Mouse (Mus musculus): ENCODE results near the gene Nup62. TPM values are rescaled to one million over a fixed set of nuclear protein-coding genes. Genes with fewer than 3 reads are reported as not detected.

Gene Nup62
- polyA plus RNA-seq, 1 experiment from 2014 or later, result 84.0 TPM

DNA sequence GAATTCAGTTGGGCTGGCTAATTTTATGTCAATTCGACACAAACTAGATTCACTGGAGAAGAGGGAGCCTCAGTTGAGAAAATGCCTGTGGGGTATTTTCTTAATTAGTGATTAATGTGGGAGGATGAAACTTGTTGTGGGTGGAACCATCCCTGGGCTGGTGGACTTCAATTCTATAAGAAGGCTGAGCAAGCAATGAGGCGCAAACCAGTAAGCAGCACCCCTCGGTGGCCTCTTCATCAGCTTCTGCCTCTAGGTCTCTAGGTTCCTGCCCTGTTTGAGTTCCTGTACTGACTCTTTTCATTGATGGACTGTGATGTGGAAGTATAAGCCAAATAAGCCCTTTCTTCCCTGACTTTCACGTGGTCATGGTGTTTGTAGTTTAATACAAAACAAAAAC, 5.5 kb upstream of the Nup62 start:
- Histone ChIP-seq H3K27me3 (no peaks in the 10 kb centered on the region), H3K9me3 (replicated peaks) (no peaks in the 10 kb centered on the region), H3K27ac (replicated peaks) (no peak overlapping the region), H3K4me3 (replicated peaks) (no peak overlapping the region), H3K4me1 (peaks cover 9% of the 10 kb centered on the region; the same call in 1 of the 2 replicates), H3K36me3 (peaks cover 27% of the 10 kb centered on the region), H3K9ac (no peak overlapping the region), H3K4me2 (replicated peaks) (no peak overlapping the region)
- ATAC-seq (ENCODE audit: insufficient number of reproducible peaks, low FRiP score, low TSS enrichment, low read depth), result no peak
- 74% methylated on average over 4 of the region's 4 CpGs for WGBS

DNA sequence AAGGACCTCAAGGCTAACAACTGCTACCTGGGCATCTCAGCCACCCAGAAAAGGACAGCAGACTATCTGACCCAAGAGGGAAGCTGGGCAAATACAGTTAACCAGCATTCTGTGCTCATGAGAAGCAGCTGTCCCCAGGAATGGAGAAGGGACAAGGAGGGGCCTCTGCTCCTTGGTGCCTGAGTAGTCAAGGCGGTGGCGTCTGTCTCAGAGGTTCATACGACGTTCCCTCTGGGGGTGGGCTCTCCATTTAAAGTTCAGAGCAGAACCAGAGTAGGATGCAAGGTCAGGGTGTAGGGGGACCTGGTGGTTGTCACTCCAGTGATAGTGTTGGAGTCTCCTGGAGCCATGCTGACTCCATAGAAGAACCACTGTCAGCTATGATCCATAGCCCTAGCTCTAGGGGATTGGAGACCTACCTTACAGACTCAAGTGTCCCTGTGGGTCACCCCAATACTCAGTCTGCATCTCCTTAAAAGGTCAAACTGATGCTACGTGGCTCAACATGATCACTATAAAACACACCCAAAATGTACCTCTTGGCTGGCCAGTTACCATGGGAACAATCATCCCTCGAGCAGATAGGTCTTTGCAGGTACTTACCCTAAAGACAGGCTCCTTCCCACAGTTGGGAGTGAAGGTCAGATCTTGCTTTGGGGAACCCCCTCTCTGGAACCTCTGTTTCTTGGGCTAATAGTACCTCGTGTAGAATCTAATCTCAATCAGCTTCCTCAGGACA, 4.9 kb upstream of the Nup62 start:
- Histone ChIP-seq H3K4me3 (replicated peaks) (no peak overlapping the region), H3K9me3 (replicated peaks) (no peaks in the 10 kb centered on the region), H3K9ac (no peak overlapping the region), H3K27ac (replicated peaks) (no peak overlapping the region), H3K27me3 (no peaks in the 10 kb centered on the region), H3K36me3 (peaks cover 27% of the 10 kb centered on the region), H3K4me2 (replicated peaks) (no peak overlapping the region), H3K4me1 (peaks cover 10% of the 10 kb centered on the region; the same call in 1 of the 2 replicates)
- WGBS, result 84% methylated on average over 7 of the region's 7 CpGs
- ATAC-seq (ENCODE audit: insufficient number of reproducible peaks, low FRiP score, low TSS enrichment, low read depth), result no peak

DNA sequence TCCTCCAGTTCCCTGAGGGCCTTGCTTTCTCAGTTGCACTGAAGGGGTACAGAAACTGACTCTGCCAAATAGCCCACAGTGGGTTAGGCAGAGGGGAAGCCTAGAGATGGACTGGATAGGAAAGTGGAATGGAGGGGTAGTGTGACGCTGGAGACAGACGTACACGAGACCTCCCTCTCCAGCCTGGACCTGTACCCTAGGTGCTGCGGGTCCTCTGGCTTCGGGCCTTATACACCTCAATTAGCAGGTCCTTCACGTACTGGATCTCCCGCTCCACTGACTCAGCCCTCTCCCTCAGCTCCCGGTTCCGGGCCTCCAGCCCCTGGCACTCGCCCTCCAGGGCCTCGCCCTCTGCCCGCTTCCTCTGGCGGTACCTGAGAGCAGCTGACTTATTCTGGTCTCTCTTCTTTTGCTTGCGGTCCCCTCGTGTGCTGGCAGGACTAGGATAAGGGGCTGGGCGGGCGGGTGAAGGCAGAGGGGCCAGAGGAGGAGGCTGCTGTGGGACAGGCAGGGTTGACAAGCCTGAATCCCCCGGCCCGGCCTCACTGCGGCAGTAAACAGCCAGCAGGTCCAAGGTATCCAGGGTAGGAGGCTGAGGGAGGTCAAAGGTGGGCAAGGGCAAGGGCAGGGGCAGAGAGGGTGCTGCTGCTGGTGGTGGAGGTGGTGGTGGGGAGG, 3.1 kb upstream of the Nup62 start:
- Histone ChIP-seq H3K9ac (no peak overlapping the region), H3K27me3 (no peaks in the 10 kb centered on the region), H3K9me3 (replicated peaks) (no peaks in the 10 kb centered on the region), H3K4me2 (replicated peaks) (no peak overlapping the region), H3K27ac (replicated peaks) (no peak overlapping the region), H3K4me1 (peaks cover 17% of the 10 kb centered on the region), H3K4me3 (replicated peaks) (no peak overlapping the region), H3K36me3 (peaks cover 27% of the 10 kb centered on the region)
- no peak for ATAC-seq (ENCODE audit: insufficient number of reproducible peaks, low FRiP score, low TSS enrichment, low read depth)
- WGBS, result 91% methylated on average over 18 of the region's 20 CpGs

DNA sequence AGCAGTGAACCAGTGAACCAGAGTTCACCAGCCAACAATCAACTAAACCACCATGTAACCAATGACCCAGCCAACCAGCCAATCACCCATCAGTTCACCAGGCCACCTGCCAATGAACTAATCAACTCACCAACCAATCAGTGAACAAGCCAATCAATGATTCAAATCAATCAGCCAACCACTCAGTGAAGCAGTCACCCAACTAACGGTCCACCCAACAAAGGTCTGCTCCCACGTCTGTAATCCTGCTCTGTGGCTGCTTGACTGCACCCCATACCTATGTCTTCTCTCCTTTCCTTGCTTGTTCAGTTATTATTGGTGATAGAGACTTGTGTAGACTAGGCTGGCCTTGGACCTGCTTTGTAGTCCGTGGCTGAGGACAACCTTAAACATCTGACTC, 1.9 kb upstream of the Nup62 start:
- Histone ChIP-seq H3K4me1 (peaks cover 29% of the 10 kb centered on the region), H3K4me2 (replicated peaks) (no peak overlapping the region), H3K9ac (no peak overlapping the region), H3K36me3 (peaks cover 27% of the 10 kb centered on the region), H3K4me3 (replicated peaks) (no peak overlapping the region), H3K27me3 (no peaks in the 10 kb centered on the region), H3K9me3 (replicated peaks) (no peaks in the 10 kb centered on the region), H3K27ac (replicated peaks) (no peak overlapping the region)
- no peak for ATAC-seq (ENCODE audit: insufficient number of reproducible peaks, low FRiP score, low TSS enrichment, low read depth)
- 91% methylated on average over 3 of the region's 3 CpGs for WGBS

DNA sequence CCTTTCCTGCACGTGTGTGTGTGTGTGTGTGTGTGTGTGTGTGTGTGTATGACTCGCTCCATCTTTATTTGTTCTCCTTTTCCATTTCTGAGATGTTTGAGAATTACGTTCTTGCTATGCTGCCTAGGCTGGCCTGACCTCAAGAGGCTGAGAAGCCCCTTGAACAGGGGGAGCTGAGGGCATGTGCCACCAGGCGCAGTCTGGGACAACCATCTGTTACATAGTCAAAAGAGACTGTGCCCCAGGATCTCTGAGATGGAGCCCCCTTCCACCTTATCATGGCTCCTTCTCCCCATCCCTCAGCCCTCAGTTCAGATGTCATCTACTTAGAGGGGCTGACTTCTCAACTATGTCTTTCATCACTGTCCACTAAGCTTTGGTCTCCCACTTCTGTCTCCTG, 1.5 kb upstream of the Nup62 start:
- peaks cover 34% of the 10 kb centered on the region for H3K4me1 ChIP-seq
- peaks cover 27% of the 10 kb centered on the region for H3K36me3 ChIP-seq
- no peak for ATAC-seq (ENCODE audit: insufficient number of reproducible peaks, low FRiP score, low TSS enrichment, low read depth)
- no peak overlapping the region for H3K4me3 ChIP-seq (replicated peaks)
- peak overlapping the region; percentile 71; the same call in 1 of the 2 replicates for H3K4me2 ChIP-seq (replicated peaks)
- H3K9me3 ChIP-seq (replicated peaks), result no peaks in the 10 kb centered on the region
- no peaks in the 10 kb centered on the region for H3K27me3 ChIP-seq
- no peak overlapping the region for H3K27ac ChIP-seq (replicated peaks)
- no peak overlapping the region for H3K9ac ChIP-seq
- WGBS, result 93% methylated on average over 4 of the region's 4 CpGs

DNA sequence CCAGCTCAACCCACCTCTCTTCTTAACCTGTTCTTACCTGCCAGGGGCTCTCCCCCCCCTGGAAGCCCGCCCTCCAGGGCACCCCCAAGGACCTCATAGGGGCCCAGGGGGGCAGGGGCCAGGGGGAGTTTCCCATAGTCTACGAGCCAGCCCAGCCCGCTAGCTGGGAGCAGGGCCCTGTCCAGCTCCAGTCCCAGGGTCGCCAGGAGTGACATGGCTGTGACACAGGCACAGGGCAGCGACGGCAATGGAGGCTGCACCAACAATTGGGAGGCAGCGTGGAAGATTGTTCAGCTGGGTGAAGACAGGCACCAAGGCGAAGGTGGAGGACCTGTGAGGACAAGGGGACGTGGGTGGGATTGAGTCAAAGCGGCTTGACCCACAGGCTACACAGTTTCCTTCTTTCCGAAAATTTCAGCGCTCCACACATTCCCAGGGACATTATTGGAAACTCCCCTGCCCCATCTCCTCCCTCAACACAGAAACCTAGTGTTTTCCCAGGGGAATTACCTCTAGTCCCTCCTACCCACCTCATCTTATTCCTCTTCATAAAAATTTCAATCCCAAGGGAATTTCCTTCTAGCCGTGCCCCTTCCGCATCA, 835 bp upstream of the Nup62 start:
- no peak for ATAC-seq (ENCODE audit: insufficient number of reproducible peaks, low FRiP score, low TSS enrichment, low read depth)

DNA sequence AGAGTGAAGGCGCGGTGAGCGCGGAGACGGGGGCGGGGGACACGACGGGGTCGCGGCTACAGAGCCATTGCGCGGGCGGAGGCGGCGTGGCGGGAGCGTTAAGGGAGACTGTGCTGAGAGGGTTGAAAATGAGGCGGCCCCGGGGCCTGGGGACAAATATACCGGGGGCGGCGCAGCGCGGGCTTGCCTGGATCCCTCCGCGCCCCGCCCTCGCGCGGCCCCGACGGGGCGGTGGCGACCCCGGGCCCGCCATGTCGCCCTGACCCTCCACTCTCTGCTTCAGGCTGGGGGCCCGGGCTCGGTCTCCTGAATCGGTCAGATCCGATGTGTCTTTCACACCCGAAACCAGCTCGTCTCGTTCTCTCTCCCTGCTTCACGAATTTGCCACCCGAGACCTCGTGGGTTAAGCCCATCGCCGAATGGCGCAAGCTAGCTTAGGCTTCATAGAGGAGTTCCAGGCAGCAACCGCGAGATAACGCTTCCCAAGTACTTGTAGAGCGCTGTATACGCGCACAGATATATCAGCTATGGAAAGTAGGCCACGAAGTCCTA, 658 bp downstream of the Nup62 start, which contains the start of gene Atf5:
TSS of gene Atf5 (minus strand) at position 189 of the 552 bp plus-strand sequence.
- Histone ChIP-seq H3K4me1 (peaks cover 47% of the 10 kb centered on the region), H3K4me2 (replicated peaks) (peak within 1 kb of the TSS; percentile 71), H3K27me3 (no peaks in the 10 kb centered on the region), H3K9ac (peak within 1 kb of the TSS; percentile 86), H3K36me3 (peaks cover 18% of the 10 kb centered on the region), H3K4me3 (replicated peaks) (peak within 1 kb of the TSS; percentile 87), H3K27ac (replicated peaks) (peak within 1 kb of the TSS; percentile 99), H3K9me3 (replicated peaks) (no peaks in the 10 kb centered on the region)
- ATAC-seq (ENCODE audit: insufficient number of reproducible peaks, low FRiP score, low TSS enrichment, low read depth), result peak; percentile 55
- under 1% methylated on average over 57 of the region's 57 CpGs for WGBS

More for the DNA sequence above, 835 bp upstream of the Nup62 start:
- H3K4me1 ChIP-seq, result peaks cover 40% of the 10 kb centered on the region
- peak overlapping the region; percentile 71 for H3K4me2 ChIP-seq (replicated peaks)
- no peaks in the 10 kb centered on the region for H3K9me3 ChIP-seq (replicated peaks)
- peak overlapping the region; percentile 23 for H3K9ac ChIP-seq
- H3K36me3 ChIP-seq, result peaks cover 27% of the 10 kb centered on the region
- peak overlapping the region; percentile 87 for H3K4me3 ChIP-seq (replicated peaks)
- H3K27me3 ChIP-seq, result no peaks in the 10 kb centered on the region
- 30% methylated on average over 14 of the region's 14 CpGs for WGBS
- H3K27ac ChIP-seq (replicated peaks), result peak overlapping the region; percentile 99

DNA sequence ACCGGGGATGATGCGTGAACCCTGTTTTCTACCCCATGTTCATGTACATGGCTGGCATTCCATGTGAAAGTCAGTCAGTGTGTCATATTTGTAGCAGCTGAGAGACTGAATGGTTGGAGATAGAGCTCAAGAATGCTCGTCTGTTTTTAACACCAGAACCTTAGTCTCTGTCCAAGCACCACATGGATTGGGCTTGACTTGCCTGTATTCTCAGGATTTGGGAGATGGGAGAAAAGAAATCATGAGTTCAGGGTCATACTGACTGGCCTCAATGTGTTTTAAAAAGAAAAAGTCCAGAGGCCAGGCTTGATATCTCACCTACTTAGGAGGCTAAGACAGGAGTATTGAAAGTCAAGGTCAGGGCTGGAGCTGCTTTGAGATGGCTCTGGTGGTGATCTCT, 1.6 kb downstream of the Nup62 start:
- Histone ChIP-seq H3K27ac (replicated peaks) (peak overlapping the region; percentile 99; the same call in 1 of the 2 replicates), H3K36me3 (peaks cover 10% of the 10 kb centered on the region; the same call in 1 of the 2 replicates), H3K9ac (peak overlapping the region; percentile 86), H3K9me3 (replicated peaks) (no peaks in the 10 kb centered on the region), H3K27me3 (no peaks in the 10 kb centered on the region), H3K4me1 (peaks cover 47% of the 10 kb centered on the region), H3K4me2 (replicated peaks) (peak overlapping the region; percentile 71), H3K4me3 (replicated peaks) (peak overlapping the region; percentile 87)
- ATAC-seq (ENCODE audit: insufficient number of reproducible peaks, low FRiP score, low TSS enrichment, low read depth), result no peak
- WGBS, result 16% methylated on average over 3 of the region's 3 CpGs

DNA sequence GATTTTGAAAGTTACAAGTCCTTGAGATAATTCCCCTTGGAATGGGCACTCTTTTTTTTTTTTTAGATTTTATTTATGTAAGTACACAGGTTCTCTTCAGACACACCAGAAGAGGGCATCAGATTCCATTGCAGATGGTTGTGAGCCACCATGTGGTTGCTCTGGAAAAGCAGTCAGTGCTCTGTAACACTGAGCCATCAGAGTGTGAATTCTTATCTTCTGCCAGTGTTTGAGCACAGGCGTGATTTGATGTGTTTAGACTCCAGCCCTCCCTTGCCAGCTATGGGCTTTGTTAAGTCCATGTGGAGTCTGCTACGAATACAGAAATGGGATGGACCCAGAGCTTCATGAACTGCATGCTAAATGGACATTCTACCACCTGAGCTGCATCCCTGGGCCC, 2.3 kb downstream of the Nup62 start:
- no peaks in the 10 kb centered on the region for H3K27me3 ChIP-seq
- WGBS, result 45% methylated on average over 2 of the region's 2 CpGs
- H3K9me3 ChIP-seq (replicated peaks), result no peaks in the 10 kb centered on the region
- no peak for ATAC-seq (ENCODE audit: insufficient number of reproducible peaks, low FRiP score, low TSS enrichment, low read depth)
- H3K4me3 ChIP-seq (replicated peaks), result peak overlapping the region; percentile 87
- peak overlapping the region; percentile 71 for H3K4me2 ChIP-seq (replicated peaks)
- H3K4me1 ChIP-seq, result peaks cover 52% of the 10 kb centered on the region
- peaks cover 10% of the 10 kb centered on the region; the same call in 1 of the 2 replicates for H3K36me3 ChIP-seq
- no peak overlapping the region for H3K9ac ChIP-seq
- no peak overlapping the region for H3K27ac ChIP-seq (replicated peaks)

DNA sequence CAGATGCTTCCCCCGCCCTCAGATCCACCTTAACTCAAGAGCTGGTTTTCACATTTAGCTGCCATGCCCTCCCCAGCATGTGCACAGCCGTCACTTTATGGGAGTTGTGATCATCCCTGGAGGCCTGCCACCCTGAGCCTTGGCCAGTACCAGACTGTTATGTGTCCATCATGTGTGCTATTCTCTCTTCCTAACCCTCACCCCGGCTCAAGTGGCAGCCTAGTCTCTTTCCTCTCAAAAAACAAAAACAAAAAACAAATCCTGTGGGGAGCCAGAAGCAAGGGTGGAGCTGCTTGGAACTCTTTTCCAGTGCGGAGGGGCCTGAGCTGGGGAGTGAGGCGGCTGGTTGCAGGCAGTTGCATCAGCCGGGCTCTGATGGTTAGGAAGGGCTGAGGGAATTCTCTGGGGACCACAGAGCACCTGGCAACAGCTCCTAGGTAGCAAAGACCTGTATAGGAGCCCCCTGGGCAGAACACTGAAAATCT, 2.9 kb downstream of the Nup62 start:
- peak overlapping the region; percentile 24 for H3K9ac ChIP-seq
- H3K4me2 ChIP-seq (replicated peaks), result peak overlapping the region; percentile 71
- H3K27ac ChIP-seq (replicated peaks), result peak overlapping the region; percentile 39; the same call in 1 of the 2 replicates
- peak overlapping the region; percentile 87 for H3K4me3 ChIP-seq (replicated peaks)
- no peak for ATAC-seq (ENCODE audit: insufficient number of reproducible peaks, low FRiP score, low TSS enrichment, low read depth)
- peaks cover 4% of the 10 kb centered on the region; the same call in 1 of the 2 replicates for H3K36me3 ChIP-seq
- WGBS, result 33% methylated on average over 6 of the region's 6 CpGs
- H3K4me1 ChIP-seq, result peaks cover 58% of the 10 kb centered on the region
- no peaks in the 10 kb centered on the region for H3K9me3 ChIP-seq (replicated peaks)
- no peaks in the 10 kb centered on the region for H3K27me3 ChIP-seq

DNA sequence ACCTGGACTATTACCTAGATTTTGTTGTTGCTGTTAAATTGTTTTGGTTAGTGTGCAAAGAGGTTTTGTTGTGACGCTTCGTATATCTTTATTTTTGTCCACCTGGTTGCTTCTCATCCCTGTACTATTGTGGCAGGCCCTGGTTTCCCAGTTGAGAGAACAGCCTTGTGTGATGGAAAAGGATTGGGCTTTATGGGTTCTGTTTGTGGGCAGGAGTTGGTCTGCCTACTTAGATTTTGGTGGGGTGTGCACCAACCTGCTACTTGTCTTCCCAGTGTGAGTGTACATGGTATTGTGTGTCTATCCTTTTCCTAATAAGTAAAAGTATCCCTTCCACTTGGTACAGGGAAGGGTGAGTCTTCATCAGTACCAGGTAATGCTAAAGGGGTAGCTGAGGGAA, 3.5 kb downstream of the Nup62 start:
- ATAC-seq (ENCODE audit: insufficient number of reproducible peaks, low FRiP score, low TSS enrichment, low read depth), result no peak
- WGBS, result 92% methylated on average over 2 of the region's 2 CpGs
- no peaks in the 10 kb centered on the region for H3K27me3 ChIP-seq
- H3K4me2 ChIP-seq (replicated peaks), result peak overlapping the region; percentile 71
- H3K27ac ChIP-seq (replicated peaks), result peak overlapping the region; percentile 39; the same call in 1 of the 2 replicates
- no peaks in the 10 kb centered on the region for H3K9me3 ChIP-seq (replicated peaks)
- peak overlapping the region; percentile 87 for H3K4me3 ChIP-seq (replicated peaks)
- no peaks in the 10 kb centered on the region for H3K36me3 ChIP-seq
- peak overlapping the region; percentile 24; the same call in 1 of the 2 replicates for H3K9ac ChIP-seq
- H3K4me1 ChIP-seq, result peaks cover 60% of the 10 kb centered on the region
